Mouse (Mus musculus): ENCODE results near the gene Uncx.
A peak's percentile ranks its signal among the peaks of the same experiment; 100 is the strongest.

Uncx gene

DNA sequence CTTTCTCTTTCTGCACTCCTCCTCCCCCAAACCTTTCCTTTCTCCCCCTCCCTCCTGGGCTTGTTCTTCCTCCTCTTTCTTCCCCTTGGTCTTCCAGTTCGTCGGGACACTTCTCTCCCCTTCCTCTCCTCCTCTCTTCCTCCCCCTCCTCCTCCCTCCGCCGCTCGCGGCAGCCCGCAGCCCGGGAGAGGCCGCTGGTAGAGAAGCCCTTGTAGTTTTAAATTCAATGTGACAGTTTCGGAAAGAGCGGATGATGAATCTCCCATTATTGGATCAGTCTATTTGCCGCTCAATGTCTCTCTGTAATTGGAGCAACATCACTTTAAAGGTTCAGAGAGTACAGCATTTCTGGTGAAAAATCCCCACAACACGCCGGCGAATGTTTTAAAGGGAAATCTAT, at the start of gene Uncx:
Gene Uncx (plus strand): TSS at position 281 of the 400 bp plus-strand sequence.
- DNase-seq: no peak

DNA sequence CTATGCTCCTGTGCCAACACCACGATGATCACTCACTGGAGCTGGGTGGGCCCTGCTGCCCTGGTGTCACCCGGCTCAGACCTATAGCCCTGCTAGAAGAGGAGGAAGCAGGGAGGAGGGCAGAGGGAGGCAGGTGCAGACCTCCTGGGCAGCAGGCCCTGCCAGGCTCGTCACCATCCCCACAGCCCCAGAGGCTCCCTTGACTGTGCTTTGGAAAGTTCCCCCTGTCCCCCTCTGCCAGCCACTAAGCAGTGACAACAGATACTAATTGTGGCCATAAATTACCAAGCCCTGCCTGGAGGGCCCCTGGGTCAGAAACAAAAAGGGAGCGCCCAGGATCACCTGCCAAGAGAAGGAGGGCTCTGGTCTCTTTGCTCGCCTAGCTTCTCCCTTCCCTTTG, 49.6 kb upstream of the Uncx start:
- no peak for DNase-seq

DNA sequence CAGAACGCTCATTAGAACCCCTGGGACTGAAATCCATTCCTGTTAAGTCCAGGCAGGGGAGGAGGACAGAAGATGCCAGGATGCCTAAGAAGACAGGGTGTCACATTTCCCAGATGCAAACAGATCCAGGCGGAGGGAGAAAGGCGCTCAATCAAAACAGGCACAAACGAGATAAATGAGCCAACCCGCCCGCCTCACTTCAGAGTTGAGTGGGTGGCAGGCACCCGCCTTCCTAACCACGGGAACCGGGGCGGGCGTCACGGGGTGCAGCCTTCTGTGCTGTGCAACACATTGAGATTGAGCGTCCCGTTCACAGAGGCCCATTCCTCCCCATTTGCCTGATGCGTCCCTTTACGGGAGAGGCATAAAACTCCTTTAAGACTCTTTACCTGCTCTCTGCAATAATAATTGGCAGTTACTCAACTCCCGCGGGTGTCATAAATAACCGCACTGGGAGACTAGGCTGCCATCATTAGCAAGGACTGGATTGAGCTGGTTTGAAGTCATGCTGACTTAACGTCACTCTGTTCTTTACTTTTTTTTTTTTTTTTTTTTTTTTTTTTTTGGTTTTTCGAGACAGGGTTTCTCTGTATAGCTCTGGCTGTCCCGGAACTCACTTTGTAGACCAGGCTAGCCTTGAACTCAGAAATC, 48.1 kb upstream of the Uncx start:
- DNase-seq: peak; percentile 23

DNA sequence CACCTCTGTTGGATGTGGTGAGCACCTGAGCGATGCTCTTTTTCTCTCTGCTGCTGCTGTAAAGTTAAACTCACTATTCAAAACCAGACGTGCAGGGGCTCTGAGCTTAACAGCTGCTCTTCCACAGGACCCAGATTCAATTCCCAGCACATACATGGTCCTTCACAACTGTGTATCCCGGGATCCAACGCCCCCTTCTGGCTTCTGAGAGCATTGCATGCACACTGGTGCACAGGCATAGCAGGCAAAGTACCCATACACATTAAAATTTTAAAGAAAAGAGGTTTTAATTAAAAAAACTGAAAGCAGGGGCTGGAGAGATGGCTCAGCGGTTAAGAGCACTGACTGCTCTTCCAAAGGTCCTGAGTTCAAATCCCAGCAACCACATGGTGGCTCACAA, 46.4 kb upstream of the Uncx start:
- DNase-seq: no peak

DNA sequence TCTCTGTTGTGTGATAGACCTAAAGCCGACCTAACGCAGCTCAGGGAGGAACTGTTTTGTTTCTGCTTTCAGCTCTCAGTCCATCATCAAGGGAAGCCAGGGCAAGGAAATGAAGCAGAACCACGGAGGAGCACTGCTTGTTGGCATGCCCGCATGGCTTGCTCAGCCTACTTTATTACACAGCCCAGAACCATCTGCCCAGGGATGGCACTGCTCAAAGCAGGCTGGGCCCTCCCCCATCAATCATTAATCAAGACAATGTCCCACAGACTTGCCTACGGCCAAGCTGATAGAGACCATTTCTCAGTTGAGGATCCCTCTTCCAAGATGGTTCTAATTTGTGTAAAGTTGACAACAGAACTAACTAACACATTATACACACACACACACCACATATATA, 44.5 kb upstream of the Uncx start:
- DNase-seq: peak; percentile 56 to 64

DNA sequence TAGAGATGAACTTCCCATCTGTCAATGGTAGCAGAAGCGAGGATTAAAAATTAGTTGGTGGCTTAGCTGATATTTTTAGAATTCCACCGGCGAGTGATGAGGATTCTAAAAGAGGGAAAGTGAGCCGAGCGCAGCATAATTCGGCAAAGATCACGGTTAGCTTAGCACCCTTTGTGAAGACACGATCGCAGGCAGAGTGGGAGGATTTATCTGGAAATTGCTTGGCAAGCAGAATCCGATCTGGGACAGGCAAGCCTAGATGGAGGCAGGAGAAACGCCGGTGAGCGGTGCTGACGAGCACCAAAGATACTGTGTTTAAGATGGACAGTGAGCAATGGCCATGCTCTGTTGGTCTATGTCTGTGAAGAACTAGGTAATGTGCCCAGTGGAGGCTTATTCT, 41.0 kb upstream of the Uncx start:
- DNase-seq: no peak

DNA sequence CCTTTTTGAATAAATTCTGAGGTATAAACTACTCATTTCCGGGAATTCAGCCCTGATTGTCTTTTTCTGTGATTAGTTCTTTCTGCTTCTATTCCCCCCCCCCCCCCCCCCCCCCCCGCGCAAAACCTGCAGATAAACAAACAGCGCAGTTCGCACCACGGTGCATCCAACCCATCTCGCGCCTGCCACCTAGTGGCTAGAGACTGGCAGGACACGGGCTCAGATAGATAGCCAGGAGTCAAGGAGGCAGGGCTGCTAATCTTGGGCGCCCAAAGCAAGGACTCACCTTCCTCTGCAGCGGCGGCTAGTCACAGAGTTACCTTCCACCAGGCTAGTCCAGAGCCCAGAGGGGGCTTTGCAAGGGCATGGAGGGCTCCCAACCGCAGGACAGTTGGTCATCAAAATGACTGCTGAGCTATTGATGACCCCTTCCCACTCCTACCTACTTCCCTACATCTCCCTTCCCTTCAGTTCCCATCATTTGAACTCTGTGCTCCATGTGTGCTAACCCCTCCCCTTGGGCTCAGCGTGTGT, 38.2 kb upstream of the Uncx start:
- DNase-seq: peak; percentile 78 to 92

DNA sequence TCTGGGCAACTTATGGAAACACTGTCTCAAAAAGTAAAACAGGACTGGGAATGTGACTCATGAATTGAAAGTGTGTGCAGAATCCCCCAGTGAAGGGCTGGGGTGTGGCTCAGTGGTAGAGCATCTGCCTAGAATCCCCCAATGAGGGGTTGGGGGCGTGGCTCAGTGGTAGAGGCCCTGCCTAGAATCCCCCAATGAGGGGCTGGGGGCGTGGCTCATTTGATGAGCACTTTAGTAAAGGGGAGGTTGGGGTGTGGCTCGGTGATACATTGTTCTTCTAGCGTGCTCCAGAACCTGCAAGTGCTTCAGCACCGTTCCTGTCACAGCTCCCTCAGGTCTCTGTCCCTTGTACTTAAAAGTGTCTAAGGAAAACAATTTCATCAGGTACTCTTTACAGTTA, 37.1 kb upstream of the Uncx start:
- DNase-seq: no peak

DNA sequence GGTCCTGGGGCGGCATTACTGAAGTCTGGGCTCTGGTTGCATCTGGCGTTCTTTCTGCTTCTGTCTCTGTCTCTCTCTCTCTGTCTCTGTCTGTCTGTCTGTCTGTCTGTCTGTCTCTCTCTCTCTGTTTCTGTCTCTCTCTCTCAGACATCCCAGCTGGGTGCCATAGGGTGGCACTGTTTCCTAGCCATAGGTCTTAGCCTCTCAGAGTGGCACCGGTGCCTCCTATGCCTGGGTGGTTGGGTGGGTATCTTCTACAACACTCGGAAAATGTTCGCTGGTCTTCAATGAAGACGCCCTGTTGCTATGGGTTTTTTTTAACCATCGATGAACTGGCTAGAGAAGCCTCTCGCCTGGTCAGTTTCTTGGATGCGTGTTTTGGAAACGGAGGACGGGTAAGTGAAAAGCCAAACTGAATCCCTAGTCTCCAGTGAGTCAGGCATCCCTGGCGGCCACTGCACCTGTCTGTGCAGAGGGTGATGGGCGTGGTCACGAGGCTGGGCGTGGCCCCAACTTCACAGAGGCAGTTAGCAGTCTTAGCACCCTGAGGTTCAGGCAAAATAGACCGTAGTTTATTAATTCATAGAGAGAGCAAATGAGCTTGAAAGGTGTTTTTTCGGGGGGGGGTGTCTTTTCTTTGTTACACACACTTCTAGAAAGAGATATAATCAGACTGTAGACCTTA, 32.5 kb upstream of the Uncx start:
- DNase-seq: peak; percentile 29 to 69

DNA sequence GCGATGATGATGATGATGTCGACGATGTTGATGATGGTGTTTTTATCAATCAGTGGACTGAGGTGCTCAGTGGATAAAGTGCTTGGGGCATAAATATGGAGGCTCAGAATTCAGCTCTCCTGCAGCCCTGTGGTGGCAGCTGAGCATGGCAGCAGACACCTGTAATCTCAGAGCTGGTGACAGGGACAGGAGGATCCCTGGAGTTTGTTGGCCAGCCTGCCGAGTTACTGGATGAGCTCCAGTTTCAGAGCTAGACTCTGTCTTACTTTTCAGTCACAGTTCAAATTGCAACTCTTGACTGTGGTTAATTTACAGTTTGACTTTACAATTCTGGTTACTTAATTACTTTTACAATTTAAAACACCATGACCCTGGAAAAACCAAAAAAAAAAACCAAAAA, 31.1 kb upstream of the Uncx start:
- DNase-seq: no peak

DNA sequence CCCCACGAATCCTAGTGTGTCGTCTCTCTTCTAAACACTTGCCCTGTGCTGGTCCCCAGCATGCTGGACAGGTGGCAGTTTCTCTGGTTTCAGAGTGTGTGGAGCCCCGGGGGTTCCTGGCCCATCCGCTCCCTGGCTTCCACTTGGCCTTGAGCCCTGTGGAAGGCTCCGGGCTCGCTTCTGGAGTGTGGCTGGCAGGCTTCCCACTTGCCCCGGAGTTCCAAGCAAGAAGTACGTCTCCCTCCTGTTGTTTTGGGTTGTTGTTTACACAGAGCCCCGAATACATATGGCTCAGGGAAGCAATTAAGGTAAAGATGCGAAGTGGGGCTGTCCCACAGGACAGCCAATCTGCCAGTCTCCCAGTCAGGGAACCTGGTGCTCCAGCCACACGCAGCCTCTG, 27.0 kb upstream of the Uncx start:
- peak in 1 of 2 experiments; percentile 19 for DNase-seq

DNA sequence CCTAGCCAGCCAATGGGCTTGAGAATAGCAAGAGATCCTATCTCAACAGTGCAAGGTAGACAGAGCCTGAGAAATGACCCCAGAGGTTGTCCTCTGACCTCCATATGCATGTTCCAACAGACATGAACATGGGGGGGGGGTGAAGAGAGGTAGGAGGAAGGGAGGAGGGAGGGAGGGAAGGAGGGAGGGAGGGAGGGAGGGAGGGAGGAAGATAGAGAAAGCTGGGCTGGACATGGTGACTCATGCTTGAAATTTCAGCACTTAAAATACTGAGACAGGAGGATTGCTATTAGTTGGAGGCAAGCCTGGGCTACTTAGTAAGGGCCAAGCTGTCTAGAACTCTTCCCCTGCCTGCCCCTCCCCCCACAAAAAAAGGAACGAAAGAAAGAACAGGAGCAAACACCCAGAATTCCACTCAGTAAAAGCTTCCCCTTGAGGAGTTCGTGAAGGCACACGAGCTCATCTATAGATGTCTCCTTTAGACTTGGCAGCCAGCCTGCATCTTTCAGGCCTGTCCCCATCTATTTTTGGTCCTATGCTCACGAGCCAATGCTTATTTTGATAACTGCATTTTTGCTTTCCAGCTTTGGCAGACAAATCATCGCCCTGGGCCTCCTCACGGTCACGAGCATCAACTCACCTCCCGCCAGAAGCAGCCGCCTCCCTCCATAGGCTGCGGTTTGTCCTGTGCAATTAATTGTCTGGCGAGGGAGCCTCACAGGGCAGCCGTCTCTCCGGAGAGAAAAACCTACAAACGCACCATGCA, 23.0 kb upstream of the Uncx start:
- DNase-seq: no peak

DNA sequence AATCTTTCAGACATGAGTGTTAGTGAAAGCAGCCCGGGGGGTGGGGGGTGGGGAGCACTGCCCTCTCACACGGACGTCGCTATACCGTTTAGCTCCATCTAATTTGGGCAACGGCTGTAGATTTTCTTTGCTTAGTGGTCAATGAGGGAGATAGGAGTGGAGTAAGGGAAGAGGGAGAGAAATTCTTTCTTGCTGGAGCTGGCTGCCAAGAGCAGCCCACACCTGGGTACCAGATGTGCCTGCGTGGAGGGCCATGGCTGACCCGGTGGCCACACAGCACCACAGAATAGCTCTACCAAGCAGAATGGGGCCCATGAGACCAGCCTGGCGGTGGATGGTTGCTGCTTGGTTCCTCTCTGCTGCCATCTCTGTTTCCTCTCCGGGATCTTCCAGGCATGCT, 21.3 kb upstream of the Uncx start:
- DNase-seq: no peak

DNA sequence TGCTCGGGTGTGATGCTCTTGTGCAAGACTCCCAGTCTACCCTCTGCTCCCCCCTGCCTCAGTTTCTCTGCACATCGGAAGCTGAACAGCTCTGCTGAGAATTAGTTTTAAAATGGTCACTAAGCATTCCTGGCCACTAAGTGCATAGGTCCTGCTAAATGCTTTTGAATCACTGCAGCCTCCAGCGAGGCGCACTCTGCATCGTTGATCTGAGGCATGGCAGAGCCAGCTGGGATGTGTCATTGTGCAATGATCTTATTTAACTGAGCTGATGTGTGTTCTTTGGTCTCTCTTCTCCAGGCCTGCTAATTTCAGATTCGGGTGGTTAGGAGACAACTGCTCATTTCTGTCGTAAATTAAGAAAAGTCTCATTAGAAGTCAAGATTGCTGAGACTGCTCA, 14.4 kb upstream of the Uncx start:
- DNase-seq: no peak

DNA sequence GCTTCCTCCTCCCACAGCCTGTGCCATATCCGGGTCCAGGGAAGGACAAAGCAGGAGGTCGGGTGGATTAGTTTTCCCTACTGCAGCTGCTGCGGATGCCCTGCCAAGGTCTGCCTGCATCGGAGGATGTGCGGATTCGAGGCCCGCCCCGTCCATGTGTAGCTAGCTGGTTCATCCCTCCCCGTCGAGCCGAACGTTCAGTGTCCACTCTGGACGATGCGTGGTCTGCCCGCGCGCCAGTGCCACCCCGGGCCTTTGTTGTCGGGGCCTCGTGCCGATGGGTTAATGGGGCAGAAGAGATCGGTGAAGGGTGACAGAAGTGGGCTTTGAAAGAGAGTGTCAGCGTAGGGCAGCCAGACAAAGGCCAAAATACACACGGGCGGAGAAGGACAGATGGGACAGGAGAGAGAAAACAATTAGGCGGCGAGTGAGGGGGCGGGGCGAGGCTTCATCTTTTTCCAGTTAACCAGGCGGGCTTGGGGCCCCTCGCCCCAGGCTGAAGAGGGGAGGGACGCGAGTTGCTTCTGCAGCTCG, 7.8 kb upstream of the Uncx start:
- DNase-seq: no peak

DNA sequence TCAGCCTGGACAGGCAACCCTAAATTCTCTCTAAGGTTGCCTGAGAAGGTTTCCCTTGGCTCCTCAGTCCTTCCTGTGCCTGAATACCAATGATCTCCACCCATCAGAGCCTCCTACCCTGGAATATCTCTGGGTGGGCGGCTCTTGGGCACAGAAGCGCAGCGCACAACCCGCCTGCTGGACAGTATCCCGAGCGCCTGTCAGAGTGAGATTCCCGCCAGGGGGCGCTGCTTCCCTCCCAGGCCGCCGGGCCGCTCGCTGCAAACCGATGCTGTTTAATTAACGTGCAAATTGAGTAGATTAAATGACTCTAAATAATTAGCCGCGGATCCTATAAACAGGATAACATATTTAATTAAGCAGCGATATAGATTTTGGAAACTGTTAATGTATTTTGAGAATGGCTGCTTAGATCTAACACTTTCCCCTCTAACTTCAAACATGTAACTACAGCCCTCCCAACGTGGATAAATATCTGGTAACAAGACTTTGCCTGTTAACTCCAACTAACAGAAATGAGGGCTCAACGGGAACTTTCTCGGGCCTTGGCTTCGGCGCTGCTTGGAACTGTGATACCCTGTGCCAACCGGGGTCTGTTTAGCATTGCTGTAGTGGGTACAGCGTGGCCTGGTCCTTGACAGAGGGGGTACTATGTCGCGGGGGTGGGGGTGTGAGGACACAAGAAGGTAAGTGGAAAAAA, 6.9 kb upstream of the Uncx start:
- peak; percentile 69 to 92 for DNase-seq

DNA sequence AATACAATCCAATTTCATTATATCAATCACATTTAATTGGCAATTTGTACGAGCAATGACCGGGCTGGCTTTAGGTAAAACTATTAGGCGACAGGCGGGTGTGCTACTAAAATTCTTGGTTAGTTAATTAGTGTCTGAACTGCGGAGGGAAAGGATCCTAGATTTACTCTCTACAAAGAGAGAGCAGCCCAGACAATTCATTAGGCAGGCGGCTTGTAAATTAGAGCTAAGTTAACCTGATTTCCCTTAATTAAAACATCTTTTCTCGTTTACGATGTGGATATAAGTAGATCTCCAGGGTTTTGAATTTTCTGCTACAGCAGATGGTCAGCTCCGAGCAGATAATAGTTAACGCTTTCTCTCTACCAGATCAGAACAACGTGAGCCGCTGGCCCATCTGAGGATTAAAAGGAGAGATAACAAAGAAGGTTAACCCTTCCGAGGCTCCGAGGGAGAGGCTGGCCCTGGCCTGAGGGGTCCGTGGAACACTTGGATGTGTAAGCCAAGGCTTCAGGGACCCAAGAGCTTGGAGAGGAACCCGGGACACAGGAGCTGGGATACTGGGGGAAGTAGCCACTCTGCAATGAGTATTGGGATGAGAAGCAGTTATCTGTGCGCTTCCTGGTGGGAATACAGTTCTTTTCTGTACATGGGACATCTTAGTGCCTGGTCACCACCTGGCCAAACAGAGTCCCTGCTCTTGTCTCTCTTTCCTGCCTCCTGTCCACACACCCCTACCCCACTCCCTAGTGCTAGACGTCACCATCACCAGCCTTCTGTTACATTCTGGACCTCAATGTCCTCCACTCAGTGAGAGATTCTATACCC, 6.2 kb upstream of the Uncx start:
- no peak for DNase-seq

DNA sequence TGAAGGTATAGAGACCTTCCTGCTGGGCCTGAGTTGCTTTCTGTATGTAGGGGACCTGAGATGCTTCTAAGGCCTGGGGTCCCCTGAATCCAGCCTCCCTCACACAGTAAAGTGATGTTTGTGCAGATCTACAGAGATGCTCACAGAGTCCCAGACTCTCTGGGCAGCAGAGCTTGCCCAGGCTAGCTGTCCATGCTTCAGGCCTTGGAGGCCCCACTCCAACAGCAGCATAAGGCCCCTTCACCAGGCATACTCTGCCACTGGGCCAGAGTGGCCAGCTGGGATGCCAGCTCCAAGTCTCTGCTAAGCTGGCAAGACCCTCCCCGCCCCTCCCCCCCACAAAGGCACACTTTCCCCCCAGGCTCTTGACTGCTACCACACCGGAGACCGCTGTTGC, 5.6 kb upstream of the Uncx start:
- no peak for DNase-seq

DNA sequence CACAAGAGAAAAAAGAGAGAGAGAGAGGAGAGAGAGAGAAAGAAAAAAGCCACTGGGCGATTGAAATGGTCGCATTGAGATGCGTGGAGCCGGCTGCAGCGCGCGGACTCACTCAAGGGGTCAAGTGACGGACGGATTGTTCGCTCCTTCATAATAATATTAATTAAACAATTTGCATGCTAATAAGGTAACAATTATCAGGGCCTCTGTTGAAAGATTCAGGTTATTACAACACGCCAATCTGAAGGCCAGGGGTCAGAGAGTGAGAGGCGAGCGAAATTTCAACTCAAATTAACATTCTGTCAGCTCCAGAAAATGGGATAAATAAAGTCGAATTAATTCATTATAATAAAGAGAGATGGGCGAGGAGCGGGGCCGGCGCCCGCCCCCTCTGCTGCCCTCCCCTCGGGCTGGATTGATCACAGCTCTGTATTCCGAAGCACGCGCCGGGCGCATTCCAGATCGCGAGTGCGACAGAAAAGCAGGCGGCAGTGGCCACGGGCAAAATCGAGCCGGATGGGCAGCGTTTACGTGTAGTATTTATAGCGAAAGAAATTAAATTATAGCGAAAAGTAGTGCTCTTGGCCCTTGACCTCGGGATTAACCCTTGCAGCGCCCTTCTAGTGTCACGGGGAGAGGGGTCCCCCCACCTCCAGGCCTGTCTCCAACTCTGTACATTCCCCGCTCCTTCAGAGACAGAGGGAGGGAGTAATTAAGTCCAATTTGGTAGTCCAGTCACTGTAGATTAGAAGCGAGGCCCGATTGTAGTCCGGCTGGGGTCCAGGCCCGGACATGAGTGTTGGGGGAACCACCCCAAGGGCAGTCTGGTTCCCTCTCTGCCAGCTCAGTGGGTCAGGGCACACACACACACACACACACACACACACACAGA, 1.9 kb upstream of the Uncx start:
- DNase-seq: no peak

DNA sequence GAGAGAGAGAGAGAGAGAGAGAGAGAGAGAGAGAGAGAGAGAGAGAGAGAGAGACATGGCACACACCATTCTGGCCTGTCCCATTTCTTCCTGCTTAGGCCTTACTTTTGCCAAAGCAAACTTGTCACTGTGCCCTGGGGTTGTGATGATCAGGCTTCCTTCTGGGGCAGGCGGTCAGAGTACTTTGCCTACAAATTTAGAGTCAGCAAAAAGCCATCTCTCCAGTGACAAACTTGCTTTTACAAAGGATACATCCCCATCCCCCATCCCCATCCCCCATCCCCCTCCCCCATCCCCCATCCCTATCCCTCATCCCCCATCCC, 1.3 kb upstream of the Uncx start:
- DNase-seq: no peak

DNA sequence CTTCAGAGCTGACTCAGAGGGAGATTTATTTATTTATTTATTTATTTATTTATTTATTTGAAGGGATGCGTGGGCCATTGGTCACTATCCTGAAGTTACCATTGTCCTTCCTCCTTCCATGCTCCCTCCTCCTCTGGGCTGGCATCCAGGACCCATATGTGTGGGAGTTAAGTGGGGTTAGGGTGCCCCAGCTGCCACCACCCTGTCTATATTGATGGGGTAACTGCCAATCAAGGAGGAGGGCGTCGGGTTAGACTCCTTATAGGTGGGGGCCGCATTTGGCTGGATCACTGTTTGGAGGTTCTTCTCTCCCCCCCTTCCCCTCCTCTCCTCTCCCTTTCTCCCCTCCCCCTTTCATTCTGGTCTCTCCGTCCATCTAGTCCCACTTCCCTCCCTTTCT, 738 bp upstream of the Uncx start:
- no peak for DNase-seq

Data from kidney, postnatal 36 days (tissue).